7 mouse cellular contexts compared by ENCODE assay signal in genomic region chr4:41507326-41507924, GRCm38 (mm10). TPM values are rescaled to one million over a fixed set of nuclear protein-coding genes. Genes with fewer than 3 reads are reported as not detected.
DNase-seq lines count a peak whose midpoint lies in the region; ATAC-seq and TF ChIP-seq lines count a peak whose summit lies in the region.

No protein-coding gene starts in this region.

- H3K27ac ChIP-seq in neural tube, embryonic 11.5 days (ENCODE audit: low read depth, low read length) = peak overlapping the region; percentile 53; the same call in 1 of the 2 replicates
- no peak overlapping the region for H3K27ac ChIP-seq in embryonic fibroblast, embryonic 13.5 days (ENCODE audit: insufficient read depth, low read length)
- no peak overlapping the region for H3K27ac ChIP-seq in limb, embryonic 14.5 days (replicated peaks; ENCODE audit: low read depth, low read length)
- H3K27ac ChIP-seq in stomach, postnatal 0 days (replicated peaks) = 0 out of 2 replicates have a peak overlapping the region, but pooled peaks have one; percentile 18

- no peak for TF ChIP-seq CTCF in embryonic fibroblast, embryonic 13.5 days (IDR thresholded peaks at IDR 0.05; ENCODE audit: borderline replicate concordance, insufficient read depth, low read length)
- no peak for TF ChIP-seq CTCF in stomach, postnatal 0 days (IDR thresholded peaks at IDR 0.05; ENCODE audit: low read depth)

- 2% methylated on average over 22 of the region's 22 CpGs for WGBS in neural tube, embryonic 11.5 days
- 4% methylated on average over 22 of the region's 22 CpGs for WGBS in limb, embryonic 14.5 days
- 7% methylated on average over 22 of the region's 22 CpGs for WGBS in stomach, postnatal 0 days

- peaks cover 11% of the 10 kb centered on the region for H3K4me1 ChIP-seq in neural tube, embryonic 11.5 days (ENCODE audit: control insufficient read depth, insufficient read depth, low read length)
- H3K4me1 ChIP-seq in embryonic fibroblast, embryonic 13.5 days (ENCODE audit: control insufficient read depth, insufficient read depth, low read length) = no peaks in the 10 kb centered on the region
- peaks cover 9% of the 10 kb centered on the region for H3K4me1 ChIP-seq in limb, embryonic 14.5 days (ENCODE audit: control insufficient read depth, insufficient read depth, low read length)
- H3K4me1 ChIP-seq in stomach, postnatal 0 days (replicated peaks; ENCODE audit: control insufficient read depth, insufficient read depth) = peaks cover 4% of the 10 kb centered on the region; the same call in 1 of the 2 replicates

- DNase-seq in neural tube, embryonic 11.5 days (ENCODE audit: low spot score) = no peak
- DNase-seq in neural tube, embryonic 10.5 days (ENCODE audit: extremely low spot score, low spot score) = no peak
- DNase-seq in limb, embryonic 14.5 days (ENCODE audit: low spot score) = no peak
- DNase-seq in stomach, postnatal 0 days (ENCODE audit: low spot score) = peak; percentile 37
- no peak for DNase-seq in ovary, postnatal 10 days (ENCODE audit: low spot score)
- DNase-seq in kidney, postnatal 25 days = no peak

- no peak for TF ChIP-seq EP300 in stomach, postnatal 0 days (optimal IDR thresholded peaks at IDR 0.05)

- no peaks in the 10 kb centered on the region; the same call in 1 of the 2 replicates for H3K27me3 ChIP-seq in neural tube, embryonic 11.5 days (ENCODE audit: control insufficient read depth, insufficient read depth, low read length)
- H3K27me3 ChIP-seq in limb, embryonic 14.5 days (ENCODE audit: control insufficient read depth, insufficient read depth, low read length) = 0 out of 2 replicates have a peak, but pooled peaks cover under 1% of the 10 kb centered on the region
- H3K27me3 ChIP-seq in stomach, postnatal 0 days (ENCODE audit: control insufficient read depth, insufficient read depth, low read length) = no peaks in the 10 kb centered on the region

- H3K36me3 ChIP-seq in neural tube, embryonic 11.5 days (ENCODE audit: control insufficient read depth, insufficient read depth, low read length) = no peaks in the 10 kb centered on the region
- H3K36me3 ChIP-seq in limb, embryonic 14.5 days (ENCODE audit: control insufficient read depth, insufficient read depth, low read length) = no peaks in the 10 kb centered on the region
- H3K36me3 ChIP-seq in stomach, postnatal 0 days (ENCODE audit: control insufficient read depth, insufficient read depth, low read length) = no peaks in the 10 kb centered on the region

- peak overlapping the region; percentile 44 for H3K4me3 ChIP-seq in neural tube, embryonic 11.5 days (ENCODE audit: low read depth, low read length)
- peak overlapping the region; percentile 37 for H3K4me3 ChIP-seq in embryonic fibroblast, embryonic 13.5 days (ENCODE audit: insufficient read depth, low read length)
- peak overlapping the region; percentile 48 for H3K4me3 ChIP-seq in limb, embryonic 14.5 days (replicated peaks; ENCODE audit: low read length)
- H3K4me3 ChIP-seq in stomach, postnatal 0 days (ENCODE audit: low read depth, low read length) = peak overlapping the region; percentile 47

- no peak for TF ChIP-seq POLR2A in embryonic fibroblast, embryonic 13.5 days (IDR thresholded peaks at IDR 0.05; ENCODE audit: low read depth, low read length)
- no peak for TF ChIP-seq POLR2A in limb, embryonic 14.5 days (IDR thresholded peaks at IDR 0.05; ENCODE audit: borderline replicate concordance, extremely low read depth, insufficient read depth, insufficient read length)

- H3K9ac ChIP-seq in neural tube, embryonic 11.5 days (ENCODE audit: low read length) = peak overlapping the region; percentile 75
- peak overlapping the region; percentile 62 for H3K9ac ChIP-seq in limb, embryonic 14.5 days (ENCODE audit: low read depth, low read length, severe bottlenecking)
- H3K9ac ChIP-seq in stomach, postnatal 0 days (ENCODE audit: low read length) = peak overlapping the region; percentile 45

- peak overlapping the region; percentile 86 for H3K4me2 ChIP-seq in neural tube, embryonic 11.5 days (ENCODE audit: low read depth)
- peak overlapping the region; percentile 81 for H3K4me2 ChIP-seq in limb, embryonic 14.5 days (replicated peaks; ENCODE audit: low read depth, low read length, severe bottlenecking)
- peak overlapping the region; percentile 87 for H3K4me2 ChIP-seq in stomach, postnatal 0 days (replicated peaks; ENCODE audit: low read depth)

- H3K9me3 ChIP-seq in neural tube, embryonic 11.5 days (ENCODE audit: control insufficient read depth, low read length) = no peaks in the 10 kb centered on the region
- no peaks in the 10 kb centered on the region for H3K9me3 ChIP-seq in limb, embryonic 14.5 days (ENCODE audit: control insufficient read depth, low read length)
- H3K9me3 ChIP-seq in stomach, postnatal 0 days (ENCODE audit: control insufficient read depth, low read length) = no peaks in the 10 kb centered on the region

- ATAC-seq in neural tube, embryonic 11.5 days (ENCODE audit: insufficient read depth, low FRiP score, low TSS enrichment) = 0 out of 2 replicates have a peak, but pooled peaks have one; percentile 0
- ATAC-seq in limb, embryonic 14.5 days (ENCODE audit: low FRiP score, low read depth) = peak; percentile 11; the same call in 1 of the 2 replicates
- no peak for ATAC-seq in stomach, postnatal 0 days (ENCODE audit: low FRiP score, low TSS enrichment)

RNA-seq across cellular contexts. Expression of gene AI464131, which starts 4.5 kb away (rescaled TPM):
- polyA plus RNA-seq in neural tube, embryonic 11.5 days (2014; fragmentation: Nextera tagmentation; extraction: Ambion mirVana) = 7.1 and 9.6 TPM in 2 replicates
- 5.5 and 6.0 TPM in 2 replicates for polyA plus RNA-seq in embryonic fibroblast, embryonic 13.5 days (2011; ENCODE audit: insufficient read length, low read depth, missing spikeins)
- polyA plus RNA-seq in limb, embryonic 14.5 days (2012; rRNA removed) = 5.4 and 5.5 TPM in 2 replicates
- polyA plus RNA-seq in limb, embryonic 14.5 days (2014; fragmentation: Nextera tagmentation; extraction: Ambion mirVana) = 4.7 and 5.9 TPM in 2 replicates
- polyA plus RNA-seq in stomach, postnatal 0 days (2015; fragmentation: Nextera tagmentation; extraction: Ambion mirVana) = 3.9 and 4.5 TPM in 2 replicates

RNA-seq across cellular contexts. Expression of gene 1110017D15Rik, which starts 9.7 kb away (rescaled TPM):
- 2.5 and 3.4 TPM in 2 replicates for polyA plus RNA-seq in neural tube, embryonic 11.5 days (2014; fragmentation: Nextera tagmentation; extraction: Ambion mirVana)
- not detected in 2 replicates for polyA plus RNA-seq in embryonic fibroblast, embryonic 13.5 days (2011; ENCODE audit: insufficient read length, low read depth, missing spikeins)
- 0.76 and 0.78 TPM in 2 replicates for polyA plus RNA-seq in limb, embryonic 14.5 days (2012; rRNA removed)
- polyA plus RNA-seq in limb, embryonic 14.5 days (2014; fragmentation: Nextera tagmentation; extraction: Ambion mirVana) = 0.44 and 0.50 TPM in 2 replicates
- polyA plus RNA-seq in stomach, postnatal 0 days (2015; fragmentation: Nextera tagmentation; extraction: Ambion mirVana) = 0.51 and 0.53 TPM in 2 replicates

RNA-seq across cellular contexts. Expression of gene Nudt2, which starts 42.5 kb away (rescaled TPM):
- 57.2 and 62.9 TPM in 2 replicates for polyA plus RNA-seq in neural tube, embryonic 11.5 days (2014; fragmentation: Nextera tagmentation; extraction: Ambion mirVana)
- 28.6 and 40.4 TPM in 2 replicates for polyA plus RNA-seq in embryonic fibroblast, embryonic 13.5 days (2011; ENCODE audit: insufficient read length, low read depth, missing spikeins)
- polyA plus RNA-seq in limb, embryonic 14.5 days (2012; rRNA removed) = 19.1 and 32.6 TPM in 2 replicates
- polyA plus RNA-seq in limb, embryonic 14.5 days (2014; fragmentation: Nextera tagmentation; extraction: Ambion mirVana) = 47.7 and 52.8 TPM in 2 replicates
- polyA plus RNA-seq in stomach, postnatal 0 days (2015; fragmentation: Nextera tagmentation; extraction: Ambion mirVana) = 38.6 and 38.8 TPM in 2 replicates

RNA-seq across cellular contexts. Expression of gene Kif24, which starts 42.7 kb away (rescaled TPM):
- 8.5 and 9.2 TPM in 2 replicates for polyA plus RNA-seq in neural tube, embryonic 11.5 days (2014; fragmentation: Nextera tagmentation; extraction: Ambion mirVana)
- 3.6 and 5.8 TPM in 2 replicates for polyA plus RNA-seq in embryonic fibroblast, embryonic 13.5 days (2011; ENCODE audit: insufficient read length, low read depth, missing spikeins)
- polyA plus RNA-seq in limb, embryonic 14.5 days (2012; rRNA removed) = 7.0 and 7.2 TPM in 2 replicates
- 4.3 and 4.6 TPM in 2 replicates for polyA plus RNA-seq in limb, embryonic 14.5 days (2014; fragmentation: Nextera tagmentation; extraction: Ambion mirVana)
- 1.4 and 1.5 TPM in 2 replicates for polyA plus RNA-seq in stomach, postnatal 0 days (2015; fragmentation: Nextera tagmentation; extraction: Ambion mirVana)

Comparison
In these comparisons a context has a peak if more than half of its experiments do, and no peak if none do; other contexts are left out.
1. H3K27ac ChIP-seq: peak in neural tube, embryonic 11.5 days (single experiment) and stomach, postnatal 0 days (single experiment); none in embryonic fibroblast, embryonic 13.5 days (single experiment) and limb, embryonic 14.5 days (single experiment).
2. Peak in every context shown above with its lines, with median percentiles within 50 percentile points of each other: H3K4me2 ChIP-seq, H3K4me3 ChIP-seq and H3K9ac ChIP-seq.